Mouse (Mus musculus): Measurements from ENCODE around the gene Ccdc69. TPM values are rescaled to one million over a fixed set of nuclear protein-coding genes. Genes with fewer than 3 reads are reported as not detected.
A peak's percentile ranks its signal among the peaks of the same experiment; 100 is the strongest.

Gene Ccdc69
- polyA plus RNA-seq, 1 experiment from 2014 or later = 0.20 TPM

- Histone ChIP-seq H3K4me1 (ENCODE audit: control insufficient read depth, insufficient read depth, low read length) (no peaks in the 10 kb centered on the region; the same call in 1 of the 2 replicates), H3K27me3 (replicated peaks; ENCODE audit: control insufficient read depth, insufficient read depth, low read length) (no peaks in the 10 kb centered on the region), H3K27ac (ENCODE audit: low read depth, low read length) (no peak overlapping the region), H3K4me3 (ENCODE audit: low read depth, low read length) (no peak overlapping the region), H3K9ac (ENCODE audit: low read length) (no peak overlapping the region), H3K36me3 (ENCODE audit: control insufficient read depth, insufficient read depth, low read length) (no peaks in the 10 kb centered on the region), H3K9me3 (replicated peaks; ENCODE audit: control insufficient read depth, low read length) (no peaks in the 10 kb centered on the region), H3K4me2 (ENCODE audit: low read length) (no peak overlapping the region)
- DNase-seq (ENCODE audit: low spot score) (no peak), ATAC-seq (no peak)
- WGBS = 92% methylated on average over 5 of the region's 5 CpGs
Observed at GRCm38 (mm10) chr11:55071344-55071743, 6.6 kb downstream of the Ccdc69 start.

GRCm38 (mm10) chr11:55069023-55069422 lies 8.9 kb downstream of the Ccdc69 start:
- Histone ChIP-seq H3K4me3 (ENCODE audit: low read depth, low read length) (no peak overlapping the region), H3K9me3 (replicated peaks; ENCODE audit: control insufficient read depth, low read length) (no peaks in the 10 kb centered on the region), H3K4me2 (ENCODE audit: low read length) (no peak overlapping the region), H3K27me3 (replicated peaks; ENCODE audit: control insufficient read depth, insufficient read depth, low read length) (no peaks in the 10 kb centered on the region), H3K36me3 (ENCODE audit: control insufficient read depth, insufficient read depth, low read length) (no peaks in the 10 kb centered on the region), H3K4me1 (ENCODE audit: control insufficient read depth, insufficient read depth, low read length) (no peaks in the 10 kb centered on the region; the same call in 1 of the 2 replicates), H3K27ac (ENCODE audit: low read depth, low read length) (no peak overlapping the region), H3K9ac (ENCODE audit: low read length) (no peak overlapping the region)
- ATAC-seq (0 out of 2 replicates have a peak, but pooled peaks have one; percentile 23), DNase-seq (ENCODE audit: low spot score) (peak; percentile 73)
- 36% methylated on average over 2 of the region's 2 CpGs for WGBS

GRCm38 (mm10) chr11:55066921-55067320 lies 11.0 kb downstream of the Ccdc69 start:
- Histone ChIP-seq H3K4me2 (ENCODE audit: low read length) (no peak overlapping the region), H3K36me3 (ENCODE audit: control insufficient read depth, insufficient read depth, low read length) (no peaks in the 10 kb centered on the region), H3K9ac (ENCODE audit: low read length) (no peak overlapping the region), H3K27me3 (replicated peaks; ENCODE audit: control insufficient read depth, insufficient read depth, low read length) (no peaks in the 10 kb centered on the region), H3K4me1 (ENCODE audit: control insufficient read depth, insufficient read depth, low read length) (no peaks in the 10 kb centered on the region; the same call in 1 of the 2 replicates), H3K4me3 (ENCODE audit: low read depth, low read length) (no peak overlapping the region), H3K27ac (ENCODE audit: low read depth, low read length) (no peak overlapping the region), H3K9me3 (replicated peaks; ENCODE audit: control insufficient read depth, low read length) (no peaks in the 10 kb centered on the region)
- no peak for ATAC-seq
- WGBS = 54% methylated on average over 4 of the region's 4 CpGs
- DNase-seq (ENCODE audit: low spot score) = no peak

GRCm38 (mm10) chr11:55062856-55063255 lies 15.1 kb downstream of the Ccdc69 start:
- Histone ChIP-seq H3K9ac (ENCODE audit: low read length) (no peak overlapping the region), H3K27me3 (replicated peaks; ENCODE audit: control insufficient read depth, insufficient read depth, low read length) (no peaks in the 10 kb centered on the region), H3K4me1 (ENCODE audit: control insufficient read depth, insufficient read depth, low read length) (no peaks in the 10 kb centered on the region), H3K27ac (ENCODE audit: low read depth, low read length) (no peak overlapping the region), H3K9me3 (replicated peaks; ENCODE audit: control insufficient read depth, low read length) (no peaks in the 10 kb centered on the region), H3K36me3 (ENCODE audit: control insufficient read depth, insufficient read depth, low read length) (no peaks in the 10 kb centered on the region), H3K4me3 (ENCODE audit: low read depth, low read length) (no peak overlapping the region), H3K4me2 (ENCODE audit: low read length) (no peak overlapping the region)
- 83% methylated on average over 5 of the region's 5 CpGs for WGBS
- no peak for ATAC-seq
- no peak for DNase-seq (ENCODE audit: low spot score)

- H3K36me3 ChIP-seq (ENCODE audit: control insufficient read depth, insufficient read depth, low read length) = no peaks in the 10 kb centered on the region
- H3K27me3 ChIP-seq (replicated peaks; ENCODE audit: control insufficient read depth, insufficient read depth, low read length) = no peaks in the 10 kb centered on the region
- no peak overlapping the region for H3K27ac ChIP-seq (ENCODE audit: low read depth, low read length)
- H3K9me3 ChIP-seq (replicated peaks; ENCODE audit: control insufficient read depth, low read length) = no peaks in the 10 kb centered on the region
- 89% methylated on average over 5 of the region's 5 CpGs for WGBS
- H3K4me1 ChIP-seq (ENCODE audit: control insufficient read depth, insufficient read depth, low read length) = no peaks in the 10 kb centered on the region
- no peak overlapping the region for H3K4me3 ChIP-seq (ENCODE audit: low read depth, low read length)
- no peak for ATAC-seq
- no peak overlapping the region for H3K9ac ChIP-seq (ENCODE audit: low read length)
- no peak for DNase-seq (ENCODE audit: low spot score)
- no peak overlapping the region for H3K4me2 ChIP-seq (ENCODE audit: low read length)
Observed at GRCm38 (mm10) chr11:55060802-55061201, 17.1 kb downstream of the Ccdc69 start.

GRCm38 (mm10) chr11:55057511-55057910 lies 20.4 kb downstream of the Ccdc69 start:
- Histone ChIP-seq H3K4me2 (ENCODE audit: low read length) (no peak overlapping the region), H3K27ac (ENCODE audit: low read depth, low read length) (no peak overlapping the region), H3K27me3 (replicated peaks; ENCODE audit: control insufficient read depth, insufficient read depth, low read length) (no peaks in the 10 kb centered on the region), H3K36me3 (ENCODE audit: control insufficient read depth, insufficient read depth, low read length) (no peaks in the 10 kb centered on the region), H3K9ac (ENCODE audit: low read length) (no peak overlapping the region), H3K9me3 (replicated peaks; ENCODE audit: control insufficient read depth, low read length) (no peaks in the 10 kb centered on the region), H3K4me3 (ENCODE audit: low read depth, low read length) (no peak overlapping the region), H3K4me1 (ENCODE audit: control insufficient read depth, insufficient read depth, low read length) (no peaks in the 10 kb centered on the region)
- whole genome bisulfite sequencing = 85% methylated on average over 3 of the region's 3 CpGs
- ATAC-seq (no peak), DNase-seq (ENCODE audit: low spot score) (no peak)

- DNase-seq (ENCODE audit: low spot score) (no peak), ATAC-seq (no peak)
- no peaks in the 10 kb centered on the region for H3K9me3 ChIP-seq (replicated peaks; ENCODE audit: control insufficient read depth, low read length)
- H3K36me3 ChIP-seq (ENCODE audit: control insufficient read depth, insufficient read depth, low read length) = no peaks in the 10 kb centered on the region
- no peak overlapping the region for H3K27ac ChIP-seq (ENCODE audit: low read depth, low read length)
- no peak overlapping the region for H3K4me2 ChIP-seq (ENCODE audit: low read length)
- H3K9ac ChIP-seq (ENCODE audit: low read length) = no peak overlapping the region
- H3K4me3 ChIP-seq (ENCODE audit: low read depth, low read length) = no peak overlapping the region
- H3K4me1 ChIP-seq (ENCODE audit: control insufficient read depth, insufficient read depth, low read length) = no peaks in the 10 kb centered on the region
- 84% methylated on average over 7 of the region's 7 CpGs for WGBS
- no peaks in the 10 kb centered on the region for H3K27me3 ChIP-seq (replicated peaks; ENCODE audit: control insufficient read depth, insufficient read depth, low read length)
Observed at GRCm38 (mm10) chr11:55050837-55051510, 27.0 kb downstream of the Ccdc69 start.

- Histone ChIP-seq H3K27ac (ENCODE audit: low read depth, low read length) (no peak overlapping the region), H3K9ac (ENCODE audit: low read length) (no peak overlapping the region), H3K4me3 (ENCODE audit: low read depth, low read length) (no peak overlapping the region), H3K4me2 (ENCODE audit: low read length) (no peak overlapping the region), H3K36me3 (ENCODE audit: control insufficient read depth, insufficient read depth, low read length) (no peaks in the 10 kb centered on the region), H3K9me3 (replicated peaks; ENCODE audit: control insufficient read depth, low read length) (no peaks in the 10 kb centered on the region), H3K27me3 (replicated peaks; ENCODE audit: control insufficient read depth, insufficient read depth, low read length) (no peaks in the 10 kb centered on the region), H3K4me1 (ENCODE audit: control insufficient read depth, insufficient read depth, low read length) (no peaks in the 10 kb centered on the region)
- 61% methylated on average over 5 of the region's 5 CpGs for WGBS
- DNase-seq (ENCODE audit: low spot score) (no peak), ATAC-seq (no peak)
Observed at GRCm38 (mm10) chr11:55046600-55046999, 31.3 kb downstream of the Ccdc69 start.

GRCm38 (mm10) chr11:55041348-55041747 lies 36.6 kb downstream of the Ccdc69 start:
- WGBS = 81% methylated on average over 4 of the region's 4 CpGs
- Histone ChIP-seq H3K36me3 (ENCODE audit: control insufficient read depth, insufficient read depth, low read length) (no peaks in the 10 kb centered on the region), H3K9me3 (replicated peaks; ENCODE audit: control insufficient read depth, low read length) (no peaks in the 10 kb centered on the region), H3K4me1 (ENCODE audit: control insufficient read depth, insufficient read depth, low read length) (no peaks in the 10 kb centered on the region), H3K27me3 (replicated peaks; ENCODE audit: control insufficient read depth, insufficient read depth, low read length) (no peaks in the 10 kb centered on the region), H3K4me2 (ENCODE audit: low read length) (no peak overlapping the region), H3K27ac (ENCODE audit: low read depth, low read length) (no peak overlapping the region), H3K9ac (ENCODE audit: low read length) (no peak overlapping the region), H3K4me3 (ENCODE audit: low read depth, low read length) (no peak overlapping the region)
- ATAC-seq (no peak), DNase-seq (ENCODE audit: low spot score) (no peak)
